Mouse (Mus musculus) midbrain, embryonic 13.5 days (tissue): Measurements from ENCODE around the gene Usp46. TPM values are rescaled to one million over a fixed set of nuclear protein-coding genes. Genes with fewer than 3 reads are reported as not detected.

ENCODE experiments used
- ATAC-seq: fragments of 200-750 bp; cut with Nextera tagmentation; 2 replicates; pipeline ENCODE4 v1.8.0; 2017; ENCODE audit warnings: mild to moderate bottlenecking, moderate TSS enrichment, moderate library complexity
- H3K27ac ChIP-seq: fragments of 300-500 bp; sonication (generic); 2 replicates; pipeline ENCODE4 v1.5.1; 2015; ENCODE audit warnings: inconsistent platforms, mild to moderate bottlenecking, moderate library complexity
- H3K27me3 ChIP-seq: fragments of 300-500 bp; sonication (generic); 2 replicates; pipeline ENCODE4 v1.6.1; 2015; ENCODE audit warnings: mild to moderate bottlenecking, inconsistent platforms
- H3K36me3 ChIP-seq: fragments of 300-500 bp; sonication (generic); 2 replicates; pipeline ENCODE4 v1.6.1; 2015; ENCODE audit warnings: mild to moderate bottlenecking, inconsistent platforms
- H3K4me1 ChIP-seq: fragments of 300-500 bp; sonication (generic); replicated peaks from 2 replicates; pipeline ENCODE4 v1.6.1; 2015; ENCODE audit warnings: inconsistent platforms
- H3K4me2 ChIP-seq: fragments of 300-500 bp; sonication (generic); replicated peaks from 2 replicates; pipeline ENCODE4 v1.6.1; 2015; ENCODE audit warnings: moderate library complexity, mild to moderate bottlenecking, inconsistent platforms
- H3K4me3 ChIP-seq: fragments of 300-500 bp; sonication (generic); replicated peaks from 2 replicates; pipeline ENCODE4 v1.5.1; 2015; ENCODE audit warnings: mild to moderate bottlenecking, inconsistent platforms
- H3K9ac ChIP-seq: fragments of 300-500 bp; sonication (generic); replicated peaks from 2 replicates; pipeline ENCODE4 v1.6.1; 2015; ENCODE audit warnings: mild to moderate bottlenecking, inconsistent platforms
- H3K9me3 ChIP-seq: fragments of 300-500 bp; sonication (generic); 2 replicates; pipeline ENCODE4 v1.6.1; 2016; ENCODE audit warnings: mild to moderate bottlenecking, inconsistent platforms
- WGBS: fragments of 180-500 bp; shearing (Covaris S2); methylation state at CpG from one replicate; pipeline ENCODE4 v1.1.7; 2015; 5-methylcytosine and 5-hydroxymethylcytosine counted together
- polyA plus RNA-seq: library from polyadenylated mRNA; unstranded; fragments of >200 nt; fragmentation: Nextera tagmentation; extraction: Ambion mirVana; gene quantifications from 2 replicates; pipeline ENCODE4 v1.2.1, GENCODE M21; 2015

Gene Usp46
- polyA plus RNA-seq, 1 experiment from 2014 or later: 23.9 TPM

DNA sequence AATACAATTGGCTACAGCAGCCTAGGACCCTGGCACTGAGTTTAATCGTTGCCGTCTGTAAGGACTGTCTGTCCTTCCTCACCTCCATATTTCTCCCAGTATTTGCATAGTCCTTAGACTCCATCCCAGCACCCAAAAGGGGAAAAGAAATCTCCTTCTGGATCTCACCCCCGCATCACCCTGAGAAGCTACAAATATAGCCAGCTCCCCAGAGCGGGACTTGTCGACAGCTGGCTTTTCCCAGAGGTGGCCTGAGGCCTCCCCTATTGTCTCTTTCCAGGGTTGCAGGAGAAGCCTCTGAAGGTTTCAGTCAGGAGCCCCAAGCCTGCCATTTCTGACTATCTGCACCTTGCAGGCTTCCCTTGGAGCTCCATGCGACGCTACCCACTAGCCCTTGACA, 23.6 kb downstream of the Usp46 start:
- Histone ChIP-seq H3K9me3 (no peaks in the 10 kb centered on the region), H3K4me2 (no peak overlapping the region), H3K27ac (no peak overlapping the region), H3K4me1 (peaks cover 23% of the 10 kb centered on the region), H3K9ac (no peak overlapping the region), H3K36me3 (no peaks in the 10 kb centered on the region), H3K4me3 (no peak overlapping the region), H3K27me3 (no peaks in the 10 kb centered on the region)
- ATAC-seq: no peak; the same call in 1 of the 2 replicates
- 75% methylated on average over 7 of the region's 7 CpGs for WGBS

GRCm38 (mm10) chr5:74042796-74043340, 25.4 kb downstream of the Usp46 start:
- H3K27me3 ChIP-seq: no peaks in the 10 kb centered on the region
- H3K4me3 ChIP-seq: no peak overlapping the region
- no peak for ATAC-seq
- H3K4me1 ChIP-seq: peaks cover 21% of the 10 kb centered on the region
- no peaks in the 10 kb centered on the region; the same call in 1 of the 2 replicates for H3K36me3 ChIP-seq
- 74% methylated on average over 6 of the region's 6 CpGs for WGBS
- no peak overlapping the region for H3K4me2 ChIP-seq
- no peak overlapping the region for H3K27ac ChIP-seq
- no peaks in the 10 kb centered on the region for H3K9me3 ChIP-seq
- H3K9ac ChIP-seq: no peak overlapping the region

- Histone ChIP-seq H3K36me3 (no peaks in the 10 kb centered on the region; the same call in 1 of the 2 replicates), H3K27ac (no peak overlapping the region), H3K27me3 (no peaks in the 10 kb centered on the region), H3K4me2 (no peak overlapping the region), H3K9me3 (no peaks in the 10 kb centered on the region), H3K9ac (no peak overlapping the region), H3K4me3 (no peak overlapping the region), H3K4me1 (peaks cover 17% of the 10 kb centered on the region)
- WGBS: 91% methylated on average over 4 of the region's 4 CpGs
- no peak for ATAC-seq
These were observed 27.7 kb downstream of the Usp46 start for GRCm38 (mm10) chr5:74040541-74040940.

- Histone ChIP-seq H3K4me2 (no peak overlapping the region), H3K9me3 (no peaks in the 10 kb centered on the region), H3K4me1 (no peaks in the 10 kb centered on the region), H3K27me3 (no peaks in the 10 kb centered on the region), H3K27ac (no peak overlapping the region), H3K4me3 (no peak overlapping the region), H3K36me3 (peaks cover 11% of the 10 kb centered on the region), H3K9ac (no peak overlapping the region)
- no peak for ATAC-seq
- WGBS: 48% methylated on average over 2 of the region's 2 CpGs
These were observed 32.8 kb downstream of the Usp46 start for GRCm38 (mm10) chr5:74035454-74035853.

DNA sequence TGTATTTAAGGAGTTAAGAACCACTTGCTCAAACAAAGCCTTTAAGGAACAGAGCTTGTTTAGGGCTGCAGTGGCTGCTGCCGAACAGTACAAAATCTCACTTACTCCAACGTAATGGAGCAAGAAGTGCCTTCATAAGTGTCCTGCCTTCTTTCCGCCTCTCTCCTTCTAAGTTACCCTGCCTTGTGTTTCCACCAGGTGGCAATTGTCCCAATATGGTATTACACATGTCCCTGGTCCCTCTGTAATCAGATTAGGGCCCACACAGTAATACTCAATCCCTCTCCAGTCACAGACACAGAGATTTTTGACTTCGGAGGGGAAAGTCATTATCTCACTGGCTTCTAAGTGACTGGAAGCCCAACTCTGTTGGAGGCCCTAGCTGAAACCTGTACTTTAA, 34.1 kb downstream of the Usp46 start:
- no peak overlapping the region for H3K4me2 ChIP-seq
- peaks cover 12% of the 10 kb centered on the region for H3K36me3 ChIP-seq
- H3K27me3 ChIP-seq: no peaks in the 10 kb centered on the region
- no peak for ATAC-seq
- H3K4me3 ChIP-seq: no peak overlapping the region
- 89% methylated on average over 4 of the region's 4 CpGs for WGBS
- H3K4me1 ChIP-seq: 0 out of 2 replicates have a peak, but pooled peaks cover 4% of the 10 kb centered on the region
- H3K27ac ChIP-seq: no peak overlapping the region
- H3K9ac ChIP-seq: no peak overlapping the region
- no peaks in the 10 kb centered on the region for H3K9me3 ChIP-seq

DNA sequence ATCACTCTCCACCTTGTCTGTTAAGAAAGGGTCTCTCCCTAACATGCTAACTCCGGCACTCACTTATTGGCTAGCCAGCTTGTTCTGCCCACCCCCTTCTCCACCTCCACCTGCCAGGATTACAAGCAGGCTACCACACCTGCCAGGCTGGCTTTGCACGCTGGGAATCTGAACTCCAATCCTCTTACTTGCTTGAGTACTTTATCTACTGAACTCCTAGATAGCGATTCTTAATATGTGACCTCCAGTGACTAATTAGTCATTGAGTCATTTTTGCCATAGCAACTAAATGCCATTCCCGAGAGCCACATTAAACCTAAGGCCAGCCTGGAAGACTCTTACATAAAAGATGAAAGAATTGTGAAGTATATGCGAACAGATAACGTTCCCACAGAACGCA, 38.4 kb downstream of the Usp46 start:
- no peak overlapping the region for H3K27ac ChIP-seq
- no peak overlapping the region for H3K9ac ChIP-seq
- 0 out of 2 replicates have a peak, but pooled peaks cover 4% of the 10 kb centered on the region for H3K4me1 ChIP-seq
- H3K9me3 ChIP-seq: no peaks in the 10 kb centered on the region
- peaks cover 19% of the 10 kb centered on the region for H3K36me3 ChIP-seq
- WGBS: 71% methylated on average over 7 of the region's 7 CpGs
- no peak overlapping the region for H3K4me3 ChIP-seq
- H3K27me3 ChIP-seq: no peaks in the 10 kb centered on the region
- no peak overlapping the region for H3K4me2 ChIP-seq
- ATAC-seq: no peak

DNA sequence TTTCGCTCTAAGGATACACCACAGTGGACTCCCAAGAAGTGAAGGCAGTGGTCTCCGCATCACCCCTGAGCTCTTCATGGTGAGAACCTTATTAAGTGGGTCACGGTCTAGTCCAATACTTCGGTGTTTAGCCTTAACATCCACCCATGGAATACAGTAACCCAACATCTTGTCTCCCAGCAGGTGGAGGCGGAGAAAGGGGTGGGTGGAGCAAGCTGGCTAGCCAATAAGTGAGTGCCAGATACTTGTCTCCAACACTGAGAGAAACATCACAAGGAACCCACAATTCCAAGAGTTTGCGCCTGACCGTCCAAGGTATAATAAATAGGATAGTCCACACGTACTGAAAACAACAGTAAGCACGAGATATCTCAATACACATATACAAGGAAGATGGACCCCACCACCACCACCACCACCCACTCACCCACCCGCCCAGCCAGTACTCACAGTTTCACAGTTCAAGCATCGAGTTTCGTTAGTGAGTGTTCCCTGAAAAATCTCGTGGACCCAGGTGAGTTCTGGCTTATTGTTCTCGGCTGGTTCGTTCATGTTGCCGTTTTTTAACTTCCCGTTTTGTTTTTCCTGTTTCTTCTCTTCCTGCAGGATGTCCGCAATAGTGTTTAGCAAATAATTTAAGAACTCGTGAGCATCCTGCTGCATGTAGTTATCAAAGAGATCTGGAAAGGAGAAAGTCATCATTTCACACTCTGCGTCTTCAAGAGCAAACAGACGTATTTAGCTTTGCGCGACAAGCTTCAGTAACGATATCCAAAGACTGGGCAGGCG, 39.3 kb downstream of the Usp46 start:
- H3K36me3 ChIP-seq: peaks cover 19% of the 10 kb centered on the region
- no peaks in the 10 kb centered on the region for H3K9me3 ChIP-seq
- H3K4me3 ChIP-seq: no peak overlapping the region
- ATAC-seq: no peak
- H3K4me1 ChIP-seq: 0 out of 2 replicates have a peak, but pooled peaks cover 4% of the 10 kb centered on the region
- H3K4me2 ChIP-seq: no peak overlapping the region
- WGBS: 95% methylated on average over 25 of the region's 25 CpGs
- no peak overlapping the region for H3K9ac ChIP-seq
- H3K27me3 ChIP-seq: no peaks in the 10 kb centered on the region
- H3K27ac ChIP-seq: no peak overlapping the region

DNA sequence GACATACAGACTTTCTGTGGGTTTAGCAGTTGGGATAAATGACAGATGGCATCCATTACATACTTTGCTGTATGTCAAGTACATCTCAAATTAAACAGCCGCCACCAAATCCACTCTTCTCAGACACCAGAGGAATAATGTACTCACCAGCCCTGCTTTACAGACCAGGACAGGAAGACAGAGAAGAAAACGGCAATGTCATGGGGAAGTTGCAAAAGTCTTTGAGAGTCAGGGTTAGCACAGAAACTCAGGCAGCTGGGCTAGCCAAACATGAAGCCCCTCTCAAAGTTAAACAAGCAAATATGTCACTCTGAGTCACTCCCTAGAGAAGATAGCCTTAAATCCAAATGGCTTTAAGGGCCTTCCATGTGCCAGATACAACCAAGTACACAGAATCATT, 40.0 kb downstream of the Usp46 start:
- Histone ChIP-seq H3K9me3 (no peaks in the 10 kb centered on the region), H3K27me3 (no peaks in the 10 kb centered on the region), H3K4me1 (0 out of 2 replicates have a peak, but pooled peaks cover 4% of the 10 kb centered on the region), H3K9ac (no peak overlapping the region), H3K4me2 (no peak overlapping the region), H3K4me3 (no peak overlapping the region), H3K27ac (no peak overlapping the region), H3K36me3 (peaks cover 19% of the 10 kb centered on the region)
- 86% methylated on average over 2 of the region's 2 CpGs for WGBS
- ATAC-seq: no peak

- WGBS: 90% methylated on average over 4 of the region's 4 CpGs
- no peak for ATAC-seq
These were observed 47.7 kb downstream of the Usp46 start for GRCm38 (mm10) chr5:74020506-74020905.

GRCm38 (mm10) chr5:74018870-74019565, 49.2 kb downstream of the Usp46 start:
- Histone ChIP-seq H3K9ac (no peak overlapping the region), H3K4me2 (no peak overlapping the region), H3K27ac (no peak overlapping the region), H3K27me3 (no peaks in the 10 kb centered on the region), H3K36me3 (peaks cover 19% of the 10 kb centered on the region), H3K4me3 (no peak overlapping the region), H3K9me3 (no peaks in the 10 kb centered on the region), H3K4me1 (peaks cover 9% of the 10 kb centered on the region; the same call in 1 of the 2 replicates)
- WGBS: 51% methylated on average over 8 of the region's 8 CpGs
- ATAC-seq: no peak

More at GRCm38 (mm10) chr5:74020506-74020905, 47.7 kb downstream of the Usp46 start:
- Histone ChIP-seq H3K4me3 (no peak overlapping the region), H3K27me3 (no peaks in the 10 kb centered on the region), H3K4me2 (no peak overlapping the region), H3K9me3 (no peaks in the 10 kb centered on the region), H3K4me1 (peaks cover 9% of the 10 kb centered on the region; the same call in 1 of the 2 replicates), H3K27ac (no peak overlapping the region), H3K9ac (no peak overlapping the region), H3K36me3 (0 out of 2 replicates have a peak, but pooled peaks cover 6% of the 10 kb centered on the region)

DNA sequence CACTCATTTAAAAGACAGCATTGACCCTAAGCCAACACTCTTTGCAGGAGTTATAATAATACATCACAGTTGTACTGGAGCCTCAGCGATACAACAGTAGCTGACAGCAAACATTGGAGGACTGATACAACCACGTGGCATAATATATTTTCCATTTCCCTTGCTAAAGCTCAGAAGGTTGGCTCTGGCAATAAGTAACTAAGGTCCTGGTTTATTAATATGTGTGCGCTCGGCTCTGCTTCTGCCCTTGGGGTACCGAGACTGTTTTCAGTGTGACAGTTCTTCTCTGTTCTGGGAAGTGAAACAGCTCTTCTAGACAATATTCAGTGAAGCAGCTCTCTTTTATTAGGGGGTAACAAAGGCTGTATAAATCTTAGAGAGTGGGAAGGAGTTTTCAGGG, 50.7 kb downstream of the Usp46 start:
- Histone ChIP-seq H3K27ac (no peak overlapping the region), H3K4me1 (peaks cover 9% of the 10 kb centered on the region), H3K4me2 (no peak overlapping the region), H3K36me3 (peaks cover 19% of the 10 kb centered on the region), H3K9me3 (no peaks in the 10 kb centered on the region), H3K9ac (no peak overlapping the region), H3K4me3 (no peak overlapping the region), H3K27me3 (no peaks in the 10 kb centered on the region)
- 91% methylated on average over 5 of the region's 5 CpGs for WGBS
- no peak for ATAC-seq

- Histone ChIP-seq H3K36me3 (peaks cover 20% of the 10 kb centered on the region), H3K9ac (no peak overlapping the region), H3K27ac (no peak overlapping the region), H3K4me2 (no peak overlapping the region), H3K4me1 (no peaks in the 10 kb centered on the region; the same call in 1 of the 2 replicates), H3K27me3 (no peaks in the 10 kb centered on the region), H3K9me3 (no peaks in the 10 kb centered on the region), H3K4me3 (no peak overlapping the region)
- 85% methylated on average over 10 of the region's 10 CpGs for WGBS
- ATAC-seq: no peak
These were observed 56.6 kb downstream of the Usp46 start for GRCm38 (mm10) chr5:74011629-74012028.
